Mouse (Mus musculus) neural tube, embryonic 15.5 days (tissue): ENCODE results near the gene Olfr414. TPM values are rescaled to one million over a fixed set of nuclear protein-coding genes. Genes with fewer than 3 reads are reported as not detected.

Experiments used
- ATAC-seq: fragments of 200-750 bp; cut with Nextera tagmentation; 2 replicates; pipeline ENCODE4 v1.8.0; 2017; ENCODE audit warnings: mild to moderate bottlenecking, moderate TSS enrichment, moderate library complexity; ENCODE audit not compliant: low FRiP score
- H3K27ac ChIP-seq: fragments of 300-500 bp; sonication (generic); replicated peaks from 2 replicates; pipeline ENCODE4 v1.5.1; 2015; ENCODE audit warnings: mild to moderate bottlenecking, inconsistent platforms
- H3K27me3 ChIP-seq: fragments of 300-500 bp; sonication (generic); replicated peaks from 2 replicates; pipeline ENCODE4 v1.6.1; 2015; ENCODE audit warnings: inconsistent platforms
- H3K36me3 ChIP-seq: fragments of 300-500 bp; sonication (generic); 2 replicates; pipeline ENCODE4 v1.6.1; 2015; ENCODE audit warnings: inconsistent platforms
- H3K4me1 ChIP-seq: fragments of 300-500 bp; sonication (generic); 2 replicates; pipeline ENCODE4 v1.6.1; 2015; ENCODE audit warnings: inconsistent platforms
- H3K4me2 ChIP-seq: fragments of 300-500 bp; sonication (generic); 2 replicates; pipeline ENCODE4 v1.6.1; 2015; ENCODE audit warnings: inconsistent platforms, mild to moderate bottlenecking, moderate library complexity
- H3K4me3 ChIP-seq: fragments of 300-500 bp; sonication (generic); replicated peaks from 2 replicates; pipeline ENCODE4 v1.5.1; 2015; ENCODE audit warnings: mild to moderate bottlenecking, inconsistent platforms
- H3K9ac ChIP-seq: fragments of 300-500 bp; sonication (generic); replicated peaks from 2 replicates; pipeline ENCODE4 v1.6.1; 2015; ENCODE audit warnings: mild to moderate bottlenecking, inconsistent platforms
- H3K9me3 ChIP-seq: fragments of 300-500 bp; sonication (generic); replicated peaks from 2 replicates; pipeline ENCODE4 v1.6.1; 2016; ENCODE audit warnings: inconsistent platforms
- WGBS: fragments of 180-500 bp; shearing (Covaris S2); methylation state at CpG from one replicate; pipeline ENCODE4 v1.1.7; 2015; ENCODE audit warnings: mixed read lengths; 5-methylcytosine and 5-hydroxymethylcytosine counted together
- polyA plus RNA-seq: library from polyadenylated mRNA; unstranded; fragments of >200 nt; fragmentation: Nextera tagmentation; extraction: Ambion mirVana; gene quantifications from 2 replicates; pipeline ENCODE4 v1.2.1, GENCODE M21; 2015

Gene Olfr414
- polyA plus RNA-seq, 1 experiment from 2014 or later: not detected

GRCm38 (mm10) chr1:174482567-174482966 lies 58.7 kb downstream of the Olfr414 start:
- H3K4me3 ChIP-seq: no peak overlapping the region
- H3K36me3 ChIP-seq: no peaks in the 10 kb centered on the region
- ATAC-seq: no peak
- no peaks in the 10 kb centered on the region for H3K27me3 ChIP-seq
- no peak overlapping the region for H3K4me2 ChIP-seq
- H3K4me1 ChIP-seq: no peaks in the 10 kb centered on the region
- no peaks in the 10 kb centered on the region for H3K9me3 ChIP-seq
- no peak overlapping the region for H3K27ac ChIP-seq
- no peak overlapping the region for H3K9ac ChIP-seq
- 93% methylated on average over 6 of the region's 6 CpGs for WGBS

Other genes with a start within 250 kb of the Olfr414 start
- not detected in 2 replicates for gene Olfr419, start 172.0 kb upstream of the Olfr414 start, polyA plus RNA-seq
- 0.23 TPM in 1 of 2 replicates, not detected in the other for gene Mptx1, start 93.5 kb upstream of the Olfr414 start, polyA plus RNA-seq
- gene Olfr417, start 58.9 kb upstream of the Olfr414 start, polyA plus RNA-seq: not detected in 2 replicates
- not detected in 2 replicates for gene Olfr248, start 33.0 kb upstream of the Olfr414 start, polyA plus RNA-seq
- gene Olfr220, start 18.0 kb downstream of the Olfr414 start, polyA plus RNA-seq: not detected in 2 replicates
- 8.3 and 8.5 TPM in 2 replicates for gene Fmn2, start 77.8 kb downstream of the Olfr414 start, polyA plus RNA-seq